Mouse (Mus musculus) 3T3-L1 (cell line): ENCODE data around the gene Itgb3.

ENCODE experiments used
- DNase-seq: peaks from one replicate; pipeline ENCODE4 v3.0.0-alpha.2; 2015; ENCODE audit warnings: low read depth, low spot score

Itgb3 gene

DNA sequence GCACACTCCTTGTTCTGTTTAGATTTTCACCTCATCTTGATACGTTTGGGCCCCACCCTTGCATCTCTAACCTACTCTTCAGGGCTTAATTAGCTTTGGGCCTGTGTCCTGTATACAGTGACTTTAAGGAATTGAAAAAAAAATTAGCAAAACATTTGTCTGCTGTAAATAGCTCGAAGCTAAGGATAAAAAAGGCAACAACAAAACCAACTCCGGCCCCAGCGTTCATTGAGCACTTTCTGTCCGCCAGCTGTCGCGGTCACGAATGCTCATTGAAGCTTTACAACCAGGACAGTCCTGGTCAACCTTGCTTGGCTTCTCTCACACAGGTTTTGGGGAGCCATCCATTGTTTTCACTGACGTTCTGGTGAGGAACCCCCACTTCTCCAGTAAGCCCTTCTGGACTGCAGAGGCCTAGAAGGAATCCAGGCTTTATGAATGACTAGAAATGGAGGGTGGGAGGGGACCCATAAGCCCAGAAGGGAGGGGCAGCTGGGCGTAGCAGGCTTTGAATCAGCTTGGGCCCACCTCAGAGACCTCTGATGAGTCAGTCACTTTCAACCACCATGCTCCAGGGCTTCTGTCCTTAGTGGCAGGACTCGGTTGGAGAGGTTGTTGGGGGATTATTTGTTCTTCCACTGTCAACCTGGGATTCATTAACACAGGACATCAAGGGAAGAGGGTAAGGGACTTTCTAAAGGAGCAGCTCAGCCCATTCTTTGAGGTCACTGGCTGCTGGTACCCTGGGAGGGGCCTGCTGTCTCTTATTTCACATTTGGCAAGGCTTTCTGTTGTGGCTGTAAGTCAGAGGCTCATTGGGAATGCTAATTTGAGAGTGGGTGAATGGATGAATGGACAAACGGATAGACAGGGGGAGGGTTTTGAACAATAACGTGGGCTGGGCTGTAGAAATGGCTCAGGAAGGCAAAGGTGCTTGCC is 11.6 kb downstream of the Itgb3 start:
- DNase-seq = peak; percentile 64

- no peak for DNase-seq
Measured at GRCm38 (mm10) chr11:104622040-104622962, 14.5 kb downstream of the Itgb3 start.

DNA sequence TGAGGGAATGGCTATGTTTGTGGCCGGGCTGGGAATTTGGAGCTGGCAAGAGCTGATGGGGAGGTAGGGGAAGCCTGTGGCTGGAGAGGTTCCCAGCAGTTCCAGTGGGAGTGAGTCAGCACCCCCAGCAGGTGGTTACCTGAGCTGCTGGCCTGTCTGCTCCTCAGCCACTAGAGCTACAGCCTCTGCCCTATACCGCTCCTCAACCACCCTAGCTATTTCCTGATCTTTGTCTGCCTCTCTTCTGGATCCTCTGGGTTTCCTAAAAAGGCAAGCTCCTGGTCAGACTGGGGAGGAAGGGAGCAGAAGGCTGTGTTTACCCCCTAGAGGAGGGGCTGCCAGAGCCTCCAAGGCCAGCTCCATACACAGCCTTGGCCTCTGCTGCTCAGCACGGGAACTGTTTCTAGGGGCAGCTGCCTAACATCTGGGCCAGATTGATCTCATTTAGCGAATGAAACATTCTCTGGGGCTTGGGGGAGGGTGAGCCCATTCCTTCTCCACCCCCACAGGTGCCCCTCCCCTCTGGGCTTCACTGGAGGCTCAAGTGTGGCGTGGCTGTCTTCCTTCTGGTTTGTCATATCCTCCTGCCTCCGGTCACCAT is 17.1 kb downstream of the Itgb3 start:
- DNase-seq = peak; percentile 84

GRCm38 (mm10) chr11:104625453-104626402 is 17.9 kb downstream of the Itgb3 start:
- DNase-seq = peak; percentile 98

- no peak for DNase-seq
Measured at GRCm38 (mm10) chr11:104626635-104627034, 18.8 kb downstream of the Itgb3 start.

- peak; percentile 86 for DNase-seq
Measured at GRCm38 (mm10) chr11:104627616-104628301, 20.0 kb downstream of the Itgb3 start.

- DNase-seq = no peak
Measured at GRCm38 (mm10) chr11:104628566-104628965, 20.8 kb downstream of the Itgb3 start.

- no peak for DNase-seq
Measured at GRCm38 (mm10) chr11:104630185-104630835, 22.5 kb downstream of the Itgb3 start.

DNA sequence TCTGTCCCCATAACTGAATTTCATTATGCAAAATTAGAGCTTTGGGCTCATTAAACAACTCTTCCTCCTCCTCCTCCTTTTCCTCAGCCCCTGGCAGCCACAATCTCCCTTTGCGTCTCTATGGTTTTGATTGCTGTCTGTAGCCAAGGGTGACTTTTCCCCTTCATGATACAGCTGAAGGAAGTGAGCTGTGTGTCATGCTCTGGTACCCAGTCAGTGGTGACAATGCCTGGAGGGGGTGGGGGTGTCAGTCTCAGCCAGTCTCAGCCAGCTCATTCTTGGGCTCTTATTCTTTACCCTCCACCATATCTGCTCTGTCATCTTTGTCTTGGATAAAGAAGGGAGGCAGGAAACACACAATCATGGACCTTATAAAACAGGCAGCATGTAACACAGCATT is 23.5 kb downstream of the Itgb3 start:
- DNase-seq = peak; percentile 59

DNA sequence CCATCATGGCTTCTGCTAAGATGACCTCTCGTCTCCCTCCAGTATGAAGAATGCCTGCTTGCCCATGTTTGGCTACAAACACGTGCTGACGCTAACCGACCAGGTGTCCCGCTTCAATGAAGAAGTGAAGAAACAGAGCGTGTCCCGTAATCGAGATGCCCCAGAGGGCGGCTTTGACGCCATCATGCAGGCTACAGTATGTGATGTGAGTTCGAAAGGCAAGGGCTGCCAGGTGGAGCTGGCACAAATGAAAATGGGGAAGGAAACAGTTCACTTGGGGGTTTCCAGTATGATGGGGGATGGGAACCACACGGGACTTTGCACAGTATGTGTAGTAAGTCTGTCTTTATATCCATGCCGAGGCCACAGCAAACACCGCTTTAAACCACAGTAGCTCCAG is 29.2 kb downstream of the Itgb3 start:
- DNase-seq = no peak

GRCm38 (mm10) chr11:104638006-104638405 is 30.2 kb downstream of the Itgb3 start:
- DNase-seq = no peak

DNA sequence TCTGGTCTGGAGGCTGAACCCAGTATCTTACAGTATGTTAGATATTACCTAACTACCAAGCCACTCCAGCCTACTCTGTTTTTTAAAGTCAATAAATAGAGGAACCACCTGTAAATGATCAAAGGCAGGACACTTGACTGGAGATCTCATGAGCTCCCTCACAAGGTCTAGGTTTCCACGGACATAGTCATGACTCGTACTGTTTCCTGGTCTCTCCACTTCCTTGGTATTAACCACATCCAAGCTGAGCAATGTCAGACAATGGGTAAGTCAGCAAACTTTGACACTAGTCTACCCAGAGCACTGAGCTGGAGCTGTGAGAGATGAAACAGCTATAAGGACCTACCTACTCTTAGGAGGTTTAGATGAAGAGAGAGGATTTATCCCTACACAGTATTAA is 31.1 kb downstream of the Itgb3 start:
- peak; percentile 60 for DNase-seq

DNA sequence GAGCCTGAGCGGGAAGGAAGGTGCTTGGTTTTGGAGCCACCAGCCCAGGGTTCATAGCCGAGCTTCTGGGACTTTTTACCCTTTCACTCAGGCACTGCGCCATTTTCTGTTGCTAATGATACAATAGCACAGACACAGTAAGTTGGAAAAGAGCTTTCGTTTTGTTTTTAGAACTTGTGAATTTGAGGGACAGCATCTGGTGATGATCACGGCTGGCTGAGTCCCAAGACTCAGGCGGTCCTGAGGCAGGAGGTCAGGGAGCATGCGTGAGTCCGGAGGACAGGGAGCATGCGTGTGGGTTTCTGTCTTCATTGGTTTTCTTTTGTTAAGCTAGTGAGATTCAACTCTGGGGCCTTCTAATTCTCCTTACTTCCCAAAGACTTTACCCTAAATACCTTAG is 31.8 kb downstream of the Itgb3 start:
- no peak for DNase-seq

- DNase-seq = peak; percentile 94
Measured at GRCm38 (mm10) chr11:104640894-104641293, 33.1 kb downstream of the Itgb3 start.

- DNase-seq = no peak
Measured at GRCm38 (mm10) chr11:104643236-104643635, 35.4 kb downstream of the Itgb3 start.

- no peak for DNase-seq
Measured at GRCm38 (mm10) chr11:104645402-104645801, 37.6 kb downstream of the Itgb3 start.

GRCm38 (mm10) chr11:104646173-104646572 is 38.4 kb downstream of the Itgb3 start:
- DNase-seq = no peak

- DNase-seq = no peak
Measured at GRCm38 (mm10) chr11:104646611-104647010, 38.8 kb downstream of the Itgb3 start.

GRCm38 (mm10) chr11:104647188-104647867 is 39.5 kb downstream of the Itgb3 start:
- no peak for DNase-seq
